Mouse (Mus musculus) liver, postnatal 0 days (tissue): ENCODE measurements at regions not wholly inside any gene's neighbourhood (a gene's known extent, or its start where the extent isn't known, plus 50 kb on each side); places are given as distances from the start of the nearest gene placed in this dataset.

ENCODE experiments used
- ATAC-seq: fragments of 200-750 bp; cut with Nextera tagmentation; 2 replicates; pipeline ENCODE4 v1.8.0; 2017; ENCODE audit warnings: mild to moderate bottlenecking, moderate library complexity
- DNase-seq: peaks from one replicate; pipeline ENCODE4 v3.0.0-alpha.2; 2016
- H3K27ac ChIP-seq: fragments of 300-500 bp; sonication (generic); 2 replicates; pipeline ENCODE4 v1.5.1; 2014; ENCODE audit warnings: antibody characterized with exemption, moderate library complexity, mild to moderate bottlenecking, low read depth
- H3K27me3 ChIP-seq: fragments of 300-500 bp; sonication (generic); 2 replicates; pipeline ENCODE4 v1.6.1; 2014; ENCODE audit warnings: low read length, control low read depth, mixed read lengths; ENCODE audit not compliant: insufficient read depth
- H3K36me3 ChIP-seq: fragments of 300-500 bp; sonication (generic); replicated peaks from 2 replicates; pipeline ENCODE4 v1.6.1; 2014; ENCODE audit warnings: mild to moderate bottlenecking, control low read depth, low read length, moderate library complexity, mixed read lengths; ENCODE audit not compliant: insufficient read depth
- H3K4me1 ChIP-seq: fragments of 300-500 bp; sonication (generic); 2 replicates; pipeline ENCODE4 v1.6.1; 2014; ENCODE audit warnings: antibody characterized with exemption, mild to moderate bottlenecking, control low read depth; ENCODE audit not compliant: insufficient read depth
- H3K4me2 ChIP-seq: fragments of 300-500 bp; sonication (generic); 2 replicates; pipeline ENCODE4 v1.6.1; 2014; ENCODE audit warnings: low read depth, mild to moderate bottlenecking, low read length, moderate library complexity, mixed read lengths
- H3K4me3 ChIP-seq: fragments of 300-500 bp; sonication (generic); 2 replicates; pipeline ENCODE4 v1.5.1; 2014; ENCODE audit warnings: low read depth, low read length
- H3K9ac ChIP-seq: fragments of 300-500 bp; sonication (generic); replicated peaks from 2 replicates; pipeline ENCODE4 v1.6.1; 2014; ENCODE audit warnings: mild to moderate bottlenecking, moderate library complexity
- H3K9me3 ChIP-seq: fragments of 300-500 bp; sonication (generic); 2 replicates; pipeline ENCODE4 v1.6.1; 2016; ENCODE audit warnings: mild to moderate bottlenecking, control low read depth, low read length, mixed read lengths
- CTCF ChIP-seq: sonication (generic); IDR thresholded peaks from 2 replicates; pipeline ENCODE4 v1.5.1; 2016; ENCODE audit warnings: antibody characterized with exemption, low read depth
- EP300 ChIP-seq: IDR thresholded peaks from 2 replicates; pipeline ENCODE4 v1.6.1; 2016; ENCODE audit warnings: antibody characterized with exemption, low read depth, mild to moderate bottlenecking
- WGBS: fragments of 180-500 bp; shearing (Covaris S2); extraction: QIAGEN DNeasy Blood & Tissue Kit; methylation state at CpG from one replicate; pipeline ENCODE4 v1.1.7; 2014; ENCODE audit not compliant: insufficient replicate concordance; 5-methylcytosine and 5-hydroxymethylcytosine counted together

DNA sequence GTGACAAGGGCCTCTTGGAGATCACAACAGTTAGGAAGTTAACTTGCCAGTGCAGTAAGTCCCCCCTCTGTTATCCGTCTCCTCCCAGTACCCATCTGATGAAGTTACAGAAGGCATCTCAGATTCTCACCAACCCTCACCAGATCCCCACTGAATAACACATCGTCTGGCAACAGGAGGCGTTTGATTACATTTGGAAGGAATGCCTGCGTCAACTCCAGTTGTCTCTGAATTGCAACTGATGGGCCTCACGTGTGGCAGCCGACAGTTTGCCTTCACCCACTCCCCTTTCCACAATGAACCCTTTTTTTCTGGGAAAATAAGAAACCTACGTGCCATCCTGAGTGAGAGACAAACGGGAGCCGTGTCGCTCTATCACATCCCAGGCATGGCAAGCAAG is 64.8 kb upstream of the Bcl6 start:
- no peaks in the 10 kb centered on the region for H3K36me3 ChIP-seq
- 80% methylated on average over 10 of the region's 10 CpGs for WGBS
- no peak overlapping the region for H3K27ac ChIP-seq
- H3K4me1 ChIP-seq: peaks cover 7% of the 10 kb centered on the region; the same call in 1 of the 2 replicates
- no peak overlapping the region for H3K4me2 ChIP-seq
- H3K9ac ChIP-seq: no peak overlapping the region
- DNase-seq (no peak), ATAC-seq (no peak)
- TF ChIP-seq EP300 (no peak), CTCF (no peak)
- no peaks in the 10 kb centered on the region for H3K9me3 ChIP-seq
- no peaks in the 10 kb centered on the region for H3K27me3 ChIP-seq
- H3K4me3 ChIP-seq: no peak overlapping the region

GRCm38 (mm10) chr16:24050856-24051640 is 62.4 kb upstream of the Bcl6 start:
- no peak for ATAC-seq
- no peak overlapping the region for H3K27ac ChIP-seq
- no peaks in the 10 kb centered on the region for H3K4me1 ChIP-seq
- no peaks in the 10 kb centered on the region for H3K9me3 ChIP-seq
- no peak for DNase-seq
- no peaks in the 10 kb centered on the region for H3K27me3 ChIP-seq
- TF ChIP-seq EP300 (no peak), CTCF (no peak)
- H3K36me3 ChIP-seq: no peaks in the 10 kb centered on the region
- H3K9ac ChIP-seq: no peak overlapping the region
- WGBS: 75% methylated on average over 10 of the region's 10 CpGs
- no peak overlapping the region for H3K4me2 ChIP-seq
- H3K4me3 ChIP-seq: no peak overlapping the region

DNA sequence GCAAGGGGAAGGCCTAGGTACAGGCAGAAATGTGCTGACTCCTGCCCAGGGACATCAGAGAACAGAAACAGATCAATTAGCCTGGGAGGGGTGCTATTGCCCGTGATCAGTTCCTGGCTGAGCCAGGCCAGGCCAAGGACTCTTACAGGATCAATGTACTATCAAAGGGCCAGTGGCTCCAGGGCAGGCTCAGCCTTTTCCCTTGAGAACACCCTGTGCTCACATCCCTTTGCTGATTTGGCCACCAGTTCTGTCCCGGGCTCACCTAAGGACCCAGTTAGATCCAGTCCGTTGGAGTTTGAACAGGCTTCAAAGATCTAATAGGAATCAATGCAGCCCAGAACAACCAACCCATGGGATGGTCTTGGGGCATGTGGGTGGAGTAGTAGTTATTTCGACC is 55.1 kb upstream of the Bcl6 start:
- H3K9ac ChIP-seq: no peak overlapping the region
- DNase-seq (peak; percentile 29), ATAC-seq (peak; percentile 87)

GRCm38 (mm10) chr16:24042977-24043376 is 54.3 kb upstream of the Bcl6 start:
- ATAC-seq (no peak), DNase-seq (no peak)
- Histone ChIP-seq H3K4me2 (no peak overlapping the region), H3K27me3 (no peaks in the 10 kb centered on the region), H3K9me3 (no peaks in the 10 kb centered on the region), H3K27ac (0 out of 2 replicates have a peak overlapping the region, but pooled peaks have one; percentile 34), H3K4me3 (no peak overlapping the region), H3K9ac (no peak overlapping the region), H3K36me3 (no peaks in the 10 kb centered on the region), H3K4me1 (no peaks in the 10 kb centered on the region)
- TF ChIP-seq CTCF (no peak), EP300 (no peak)
- 80% methylated on average over 3 of the region's 3 CpGs for WGBS

More for the DNA sequence above, 55.1 kb upstream of the Bcl6 start:
- H3K27me3 ChIP-seq: no peaks in the 10 kb centered on the region
- no peaks in the 10 kb centered on the region for H3K36me3 ChIP-seq
- TF ChIP-seq CTCF: no peak
- TF ChIP-seq EP300: no peak
- no peak overlapping the region for H3K4me3 ChIP-seq
- H3K9me3 ChIP-seq: no peaks in the 10 kb centered on the region
- 54% methylated on average over 4 of the region's 4 CpGs for WGBS
- no peak overlapping the region for H3K27ac ChIP-seq
- no peaks in the 10 kb centered on the region for H3K4me1 ChIP-seq
- no peak overlapping the region for H3K4me2 ChIP-seq

GRCm38 (mm10) chr16:24042216-24042615 is 53.6 kb upstream of the Bcl6 start:
- Histone ChIP-seq H3K36me3 (no peaks in the 10 kb centered on the region), H3K4me2 (no peak overlapping the region), H3K9me3 (no peaks in the 10 kb centered on the region), H3K4me3 (no peak overlapping the region), H3K27me3 (no peaks in the 10 kb centered on the region), H3K27ac (no peak overlapping the region), H3K9ac (no peak overlapping the region), H3K4me1 (no peaks in the 10 kb centered on the region)
- WGBS: 74% methylated on average over 2 of the region's 2 CpGs
- DNase-seq (no peak), ATAC-seq (no peak)
- TF ChIP-seq CTCF (no peak), EP300 (no peak)

GRCm38 (mm10) chr16:24041403-24041802 is 52.8 kb upstream of the Bcl6 start:
- no peaks in the 10 kb centered on the region for H3K36me3 ChIP-seq
- no peak overlapping the region for H3K27ac ChIP-seq
- H3K9me3 ChIP-seq: no peaks in the 10 kb centered on the region
- no peak overlapping the region for H3K4me3 ChIP-seq
- 54% methylated on average over 2 of the region's 2 CpGs for WGBS
- H3K4me1 ChIP-seq: no peaks in the 10 kb centered on the region
- H3K4me2 ChIP-seq: no peak overlapping the region
- DNase-seq (no peak), ATAC-seq (no peak)
- TF ChIP-seq EP300 (no peak), CTCF (no peak)
- no peak overlapping the region for H3K9ac ChIP-seq
- no peaks in the 10 kb centered on the region for H3K27me3 ChIP-seq
